Mouse (Mus musculus): Measurements from ENCODE around the gene Hspb9.
A peak's percentile ranks its signal among the peaks of the same experiment; 100 is the strongest.

The Hspb9 gene

GRCm38 (mm10) chr11:100713735-100714533 lies at the start of gene Hspb9:
TSS of gene Hspb9 (plus strand) at chr11:100713850.
- peak; percentile 89 for DNase-seq (ENCODE audit: low read depth)

GRCm38 (mm10) chr11:100671049-100671448 lies 42.6 kb upstream of the Hspb9 start:
- DNase-seq (ENCODE audit: low read depth): no peak

- DNase-seq (ENCODE audit: low read depth): no peak
These were observed 41.7 kb upstream of the Hspb9 start for GRCm38 (mm10) chr11:100671956-100672355.

- no peak for DNase-seq (ENCODE audit: low read depth)
These were observed 40.5 kb upstream of the Hspb9 start for GRCm38 (mm10) chr11:100673169-100673568.

GRCm38 (mm10) chr11:100677810-100678209 lies 35.8 kb upstream of the Hspb9 start:
- DNase-seq (ENCODE audit: low read depth): no peak

GRCm38 (mm10) chr11:100681826-100682225 lies 31.8 kb upstream of the Hspb9 start:
- no peak for DNase-seq (ENCODE audit: low read depth)

- no peak for DNase-seq (ENCODE audit: low read depth)
These were observed 31.1 kb upstream of the Hspb9 start for GRCm38 (mm10) chr11:100682526-100682925.

- no peak for DNase-seq (ENCODE audit: low read depth)
These were observed 29.6 kb upstream of the Hspb9 start for GRCm38 (mm10) chr11:100684084-100684483.

- DNase-seq (ENCODE audit: low read depth): no peak
These were observed 28.3 kb upstream of the Hspb9 start for GRCm38 (mm10) chr11:100685371-100685770.

GRCm38 (mm10) chr11:100687265-100687664 lies 26.4 kb upstream of the Hspb9 start:
- no peak for DNase-seq (ENCODE audit: low read depth)

- DNase-seq (ENCODE audit: low read depth): no peak
These were observed 25.2 kb upstream of the Hspb9 start for GRCm38 (mm10) chr11:100688443-100688842.

- no peak for DNase-seq (ENCODE audit: low read depth)
These were observed 23.3 kb upstream of the Hspb9 start for GRCm38 (mm10) chr11:100690389-100690788.

GRCm38 (mm10) chr11:100692164-100692616 lies 21.5 kb upstream of the Hspb9 start, which contains the start of gene Zfp385c:
TSS of gene Zfp385c (minus strand) at chr11:100692455.
- no peak for DNase-seq (ENCODE audit: low read depth)

GRCm38 (mm10) chr11:100693154-100693553 lies 20.5 kb upstream of the Hspb9 start:
- DNase-seq (ENCODE audit: low read depth): no peak

GRCm38 (mm10) chr11:100694926-100695325 lies 18.7 kb upstream of the Hspb9 start:
- DNase-seq (ENCODE audit: low read depth): peak; percentile 66

- no peak for DNase-seq (ENCODE audit: low read depth)
These were observed 15.7 kb upstream of the Hspb9 start for GRCm38 (mm10) chr11:100697921-100698320.

GRCm38 (mm10) chr11:100700710-100701109 lies 12.9 kb upstream of the Hspb9 start:
- no peak for DNase-seq (ENCODE audit: low read depth)

- DNase-seq (ENCODE audit: low read depth): peak; percentile 73
These were observed 12.3 kb upstream of the Hspb9 start for GRCm38 (mm10) chr11:100701301-100701700.

GRCm38 (mm10) chr11:100702081-100702851 lies 11.4 kb upstream of the Hspb9 start:
- DNase-seq (ENCODE audit: low read depth): peak; percentile 93

GRCm38 (mm10) chr11:100702906-100703305 lies 10.7 kb upstream of the Hspb9 start:
- peak; percentile 34 for DNase-seq (ENCODE audit: low read depth)

- no peak for DNase-seq (ENCODE audit: low read depth)
These were observed 10.3 kb upstream of the Hspb9 start for GRCm38 (mm10) chr11:100703366-100703765.

- DNase-seq (ENCODE audit: low read depth): peak; percentile 81
These were observed 9.7 kb upstream of the Hspb9 start, which contains the start of gene Dhx58 for GRCm38 (mm10) chr11:100703851-100704531. TSS of gene Dhx58 (minus strand) at chr11:100704271.
